Mouse (Mus musculus): ENCODE data around the gene Gfi1. TPM values are rescaled to one million over a fixed set of nuclear protein-coding genes. Genes with fewer than 3 reads are reported as not detected.

Gfi1 gene
- polyA plus RNA-seq, 1 experiment = 0.09 TPM

GRCm38 (mm10) chr5:107724661-107725434 is 988 bp downstream of the Gfi1 start:
- TF ChIP-seq MAX (IDR thresholded peaks at IDR 0.05) (no peak), CTCF (IDR thresholded peaks at IDR 0.05; ENCODE audit: control insufficient read depth, insufficient read depth, insufficient read length) (no peak), FOSL1 (IDR thresholded peaks at IDR 0.05; ENCODE audit: insufficient read depth, low read length, poor library complexity, severe bottlenecking) (no peak)
- peaks cover 35% of the 10 kb centered on the region for H3K27me3 ChIP-seq (ENCODE audit: control insufficient read depth, insufficient read depth, insufficient read length)
- H3K79me3 ChIP-seq (ENCODE audit: low read depth) = no peaks in the 10 kb centered on the region
- H3K79me2 ChIP-seq (ENCODE audit: control insufficient read depth, insufficient read depth) = no peaks in the 10 kb centered on the region
- no peaks in the 10 kb centered on the region for H3K36me3 ChIP-seq (ENCODE audit: control insufficient read depth, insufficient read depth)
- H3K4me3 ChIP-seq (ENCODE audit: insufficient read depth, poor library complexity, severe bottlenecking) = no peak overlapping the region
- H3ac ChIP-seq (ENCODE audit: control insufficient read depth, insufficient read length, low read depth) = no peak overlapping the region

DNA sequence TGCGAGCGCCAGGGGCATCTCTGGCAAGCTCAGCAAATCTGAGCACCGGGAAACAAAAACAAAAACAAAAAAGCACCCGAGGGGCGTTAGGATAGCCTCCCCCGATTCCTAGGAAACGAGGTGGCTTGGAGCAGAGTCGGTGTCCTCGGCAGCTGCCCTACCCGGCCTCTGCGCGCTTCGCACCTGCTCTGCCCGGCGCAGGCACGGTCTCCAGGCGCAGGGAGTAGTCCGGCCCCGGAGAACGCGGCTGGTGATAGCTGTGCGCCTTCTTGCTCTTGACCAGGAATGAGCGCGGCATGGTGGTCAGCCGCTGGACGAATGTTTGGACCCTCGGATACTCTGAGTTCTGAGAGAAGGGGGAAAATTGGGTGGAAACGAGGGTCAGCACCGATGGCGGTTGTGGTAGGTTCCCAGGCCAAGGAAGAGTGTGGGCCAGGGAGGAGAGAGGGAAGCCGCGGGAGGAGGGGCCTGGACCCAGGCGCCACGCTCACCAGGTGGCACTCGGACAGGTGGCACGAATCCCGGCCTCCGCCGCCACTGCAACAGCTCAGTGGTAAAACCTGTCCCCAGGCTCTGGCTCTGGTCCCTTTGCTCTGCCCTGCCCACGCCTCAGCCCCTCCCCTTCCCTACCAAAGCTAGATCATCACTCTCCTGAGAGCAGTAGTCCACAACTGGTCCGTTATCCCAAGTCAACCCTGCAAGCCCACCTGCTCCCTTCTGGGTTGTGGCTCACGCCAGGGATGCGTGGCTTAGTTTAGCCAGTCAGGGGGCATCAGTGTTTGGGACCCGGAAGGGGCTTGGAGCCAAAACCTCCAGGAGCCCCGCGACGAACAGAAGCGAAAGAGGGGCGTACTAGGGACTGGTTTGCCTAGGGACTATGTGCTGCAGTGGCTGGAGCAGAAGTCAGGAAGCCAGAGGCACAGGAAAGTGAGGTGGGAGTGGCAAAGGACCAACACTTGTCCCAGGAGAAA is 2.0 kb downstream of the Gfi1 start:
- H3K36me3 ChIP-seq (ENCODE audit: control insufficient read depth, insufficient read depth) = no peaks in the 10 kb centered on the region
- TF ChIP-seq MYOG (IDR thresholded peaks at IDR 0.05; ENCODE audit: control insufficient read depth, extremely low read depth, insufficient read length) (no peak), CTCF (IDR thresholded peaks at IDR 0.05; ENCODE audit: control insufficient read depth, insufficient read depth, insufficient read length) (no peak), MAX (IDR thresholded peaks at IDR 0.05) (no peak), MYOD1 (IDR thresholded peaks at IDR 0.05; ENCODE audit: control insufficient read depth, insufficient read length, low read depth) (no peak), CEBPB (IDR thresholded peaks at IDR 0.05; ENCODE audit: low read depth) (no peak), FOSL1 (IDR thresholded peaks at IDR 0.05; ENCODE audit: insufficient read depth, low read length, poor library complexity, severe bottlenecking) (no peak)
- H3K4me3 ChIP-seq (ENCODE audit: insufficient read depth, poor library complexity, severe bottlenecking) = no peak overlapping the region
- H3ac ChIP-seq (ENCODE audit: control insufficient read depth, insufficient read length, low read depth) = no peak overlapping the region
- no peaks in the 10 kb centered on the region for H3K79me2 ChIP-seq (ENCODE audit: control insufficient read depth, insufficient read depth)
- no peaks in the 10 kb centered on the region for H3K79me3 ChIP-seq (ENCODE audit: low read depth)
- peaks cover 35% of the 10 kb centered on the region for H3K27me3 ChIP-seq (ENCODE audit: control insufficient read depth, insufficient read depth, insufficient read length)

DNA sequence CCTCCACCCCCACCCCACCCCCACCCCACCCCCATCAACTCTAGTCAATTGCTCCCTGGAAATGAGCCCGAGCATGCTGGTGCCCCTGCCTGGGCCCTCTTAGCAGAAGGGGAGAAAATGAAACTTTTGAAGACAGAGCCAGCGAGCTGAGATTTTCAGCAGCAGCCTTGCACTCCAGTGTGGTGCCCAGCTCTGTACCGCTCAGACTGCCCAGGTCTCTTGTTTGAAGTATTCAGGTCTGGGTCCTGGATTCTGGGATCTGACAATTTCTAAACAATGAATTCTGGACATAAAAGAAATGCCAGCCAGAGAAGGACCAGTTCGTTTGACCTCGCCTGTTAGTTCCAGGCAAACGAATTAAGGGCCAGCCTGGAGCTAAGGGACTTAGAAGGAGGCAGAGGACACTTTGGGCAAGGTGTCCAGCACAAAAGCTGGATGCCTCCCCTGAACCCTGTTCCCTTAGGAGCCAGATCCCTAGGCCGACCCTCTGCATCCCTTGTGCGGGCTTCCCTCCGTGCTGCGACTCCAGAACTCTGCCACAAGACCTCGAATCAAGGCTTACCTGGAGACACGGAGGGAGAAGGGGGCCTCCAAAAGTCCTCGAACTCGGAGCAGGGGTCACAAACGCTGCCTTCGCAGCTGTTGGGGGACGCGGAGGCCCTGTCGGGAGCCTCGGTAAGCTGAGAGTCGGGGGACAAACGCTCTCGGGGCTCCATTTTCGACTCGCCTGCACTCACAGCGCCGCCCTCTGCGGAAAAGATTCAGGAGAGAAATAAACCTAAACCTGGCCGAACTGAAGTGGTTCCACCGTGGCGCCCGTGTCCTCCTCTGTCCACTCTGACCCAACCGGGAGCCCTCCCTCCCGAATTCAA is 2.9 kb downstream of the Gfi1 start:
- Histone ChIP-seq H3K36me3 (ENCODE audit: control insufficient read depth, insufficient read depth) (no peaks in the 10 kb centered on the region), H3K27me3 (ENCODE audit: control insufficient read depth, insufficient read depth, insufficient read length) (peaks cover 37% of the 10 kb centered on the region), H3K79me3 (ENCODE audit: low read depth) (no peaks in the 10 kb centered on the region), H3K79me2 (ENCODE audit: control insufficient read depth, insufficient read depth) (no peaks in the 10 kb centered on the region), H3K4me3 (ENCODE audit: insufficient read depth, poor library complexity, severe bottlenecking) (no peak overlapping the region), H3ac (ENCODE audit: control insufficient read depth, insufficient read length, low read depth) (no peak overlapping the region)
- TF ChIP-seq USF1 (IDR thresholded peaks at IDR 0.05; ENCODE audit: low read depth) (no peak), CTCF (IDR thresholded peaks at IDR 0.05; ENCODE audit: control insufficient read depth, insufficient read depth, insufficient read length) (no peak), FOSL1 (IDR thresholded peaks at IDR 0.05; ENCODE audit: insufficient read depth, low read length, poor library complexity, severe bottlenecking) (no peak), MAX (IDR thresholded peaks at IDR 0.05) (no peak), MYOD1 (IDR thresholded peaks at IDR 0.05; ENCODE audit: control insufficient read depth, insufficient read length, low read depth) (no peak), CEBPB (IDR thresholded peaks at IDR 0.05; ENCODE audit: low read depth) (no peak), MYOG (IDR thresholded peaks at IDR 0.05; ENCODE audit: control insufficient read depth, extremely low read depth, insufficient read length) (no peak)

- H3K79me3 ChIP-seq (ENCODE audit: low read depth) = no peaks in the 10 kb centered on the region
- no peaks in the 10 kb centered on the region for H3K36me3 ChIP-seq (ENCODE audit: control insufficient read depth, insufficient read depth)
- no peak overlapping the region for H3ac ChIP-seq (ENCODE audit: control insufficient read depth, insufficient read length, low read depth)
- H3K79me2 ChIP-seq (ENCODE audit: control insufficient read depth, insufficient read depth) = no peaks in the 10 kb centered on the region
- no peak overlapping the region for H3K4me3 ChIP-seq (ENCODE audit: insufficient read depth, poor library complexity, severe bottlenecking)
- TF ChIP-seq CEBPB (IDR thresholded peaks at IDR 0.05; ENCODE audit: low read depth) (no peak), MYOG (IDR thresholded peaks at IDR 0.05; ENCODE audit: control insufficient read depth, extremely low read depth, insufficient read length) (no peak), MAX (IDR thresholded peaks at IDR 0.05) (no peak), CTCF (IDR thresholded peaks at IDR 0.05; ENCODE audit: control insufficient read depth, insufficient read depth, insufficient read length) (no peak), FOSL1 (IDR thresholded peaks at IDR 0.05; ENCODE audit: insufficient read depth, low read length, poor library complexity, severe bottlenecking) (no peak), USF1 (IDR thresholded peaks at IDR 0.05; ENCODE audit: low read depth) (no peak), MYOD1 (IDR thresholded peaks at IDR 0.05; ENCODE audit: control insufficient read depth, insufficient read length, low read depth) (no peak)
- H3K27me3 ChIP-seq (ENCODE audit: control insufficient read depth, insufficient read depth, insufficient read length) = peaks cover 42% of the 10 kb centered on the region
Observed at GRCm38 (mm10) chr5:107721638-107722011, 4.2 kb downstream of the Gfi1 start.

DNA sequence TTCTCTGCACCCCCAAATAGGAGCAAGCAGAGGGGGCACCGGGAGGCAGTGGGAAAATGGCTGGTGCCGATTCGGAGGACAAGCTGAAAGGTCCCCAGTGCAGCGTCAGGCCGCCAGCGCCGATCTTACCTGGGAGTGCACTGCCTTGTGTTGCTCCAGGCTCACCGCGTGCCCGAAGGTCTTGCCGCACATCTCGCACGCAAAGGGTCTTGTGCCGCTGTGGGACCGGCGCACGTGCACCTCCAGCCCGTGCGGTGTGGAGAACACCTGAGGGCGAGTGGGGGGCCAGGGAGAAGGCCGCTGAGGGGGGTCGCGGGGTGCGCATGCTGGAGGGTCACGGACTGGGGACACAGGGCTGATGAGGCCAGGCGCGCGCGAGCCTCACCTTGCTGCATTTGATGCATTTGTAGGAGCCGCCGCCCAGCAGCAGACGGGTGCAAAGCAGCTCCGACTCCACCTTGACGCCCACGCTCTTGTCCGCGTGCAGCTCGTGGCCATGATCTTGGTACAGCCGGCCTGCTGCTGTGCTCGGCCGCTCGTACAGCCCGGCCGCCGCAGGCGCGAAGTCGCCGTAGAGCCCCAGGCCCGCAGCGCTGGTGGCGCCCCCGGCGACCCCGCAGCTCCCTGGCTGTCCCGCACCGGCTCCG is 4.7 kb downstream of the Gfi1 start:
- H3K27me3 ChIP-seq (ENCODE audit: control insufficient read depth, insufficient read depth, insufficient read length) = peaks cover 42% of the 10 kb centered on the region
- no peak overlapping the region for H3ac ChIP-seq (ENCODE audit: control insufficient read depth, insufficient read length, low read depth)
- H3K4me3 ChIP-seq (ENCODE audit: insufficient read depth, poor library complexity, severe bottlenecking) = no peak overlapping the region
- no peaks in the 10 kb centered on the region for H3K79me3 ChIP-seq (ENCODE audit: low read depth)
- H3K79me2 ChIP-seq (ENCODE audit: control insufficient read depth, insufficient read depth) = no peaks in the 10 kb centered on the region
- TF ChIP-seq MYOD1 (IDR thresholded peaks at IDR 0.05; ENCODE audit: control insufficient read depth, insufficient read length, low read depth) (no peak), FOSL1 (IDR thresholded peaks at IDR 0.05; ENCODE audit: insufficient read depth, low read length, poor library complexity, severe bottlenecking) (no peak), MAX (IDR thresholded peaks at IDR 0.05) (no peak), CEBPB (IDR thresholded peaks at IDR 0.05; ENCODE audit: low read depth) (no peak), USF1 (IDR thresholded peaks at IDR 0.05; ENCODE audit: low read depth) (no peak), CTCF (IDR thresholded peaks at IDR 0.05; ENCODE audit: control insufficient read depth, insufficient read depth, insufficient read length) (no peak), MYOG (IDR thresholded peaks at IDR 0.05; ENCODE audit: control insufficient read depth, extremely low read depth, insufficient read length) (no peak)
- no peaks in the 10 kb centered on the region for H3K36me3 ChIP-seq (ENCODE audit: control insufficient read depth, insufficient read depth)
